In the genomic region with DNA sequence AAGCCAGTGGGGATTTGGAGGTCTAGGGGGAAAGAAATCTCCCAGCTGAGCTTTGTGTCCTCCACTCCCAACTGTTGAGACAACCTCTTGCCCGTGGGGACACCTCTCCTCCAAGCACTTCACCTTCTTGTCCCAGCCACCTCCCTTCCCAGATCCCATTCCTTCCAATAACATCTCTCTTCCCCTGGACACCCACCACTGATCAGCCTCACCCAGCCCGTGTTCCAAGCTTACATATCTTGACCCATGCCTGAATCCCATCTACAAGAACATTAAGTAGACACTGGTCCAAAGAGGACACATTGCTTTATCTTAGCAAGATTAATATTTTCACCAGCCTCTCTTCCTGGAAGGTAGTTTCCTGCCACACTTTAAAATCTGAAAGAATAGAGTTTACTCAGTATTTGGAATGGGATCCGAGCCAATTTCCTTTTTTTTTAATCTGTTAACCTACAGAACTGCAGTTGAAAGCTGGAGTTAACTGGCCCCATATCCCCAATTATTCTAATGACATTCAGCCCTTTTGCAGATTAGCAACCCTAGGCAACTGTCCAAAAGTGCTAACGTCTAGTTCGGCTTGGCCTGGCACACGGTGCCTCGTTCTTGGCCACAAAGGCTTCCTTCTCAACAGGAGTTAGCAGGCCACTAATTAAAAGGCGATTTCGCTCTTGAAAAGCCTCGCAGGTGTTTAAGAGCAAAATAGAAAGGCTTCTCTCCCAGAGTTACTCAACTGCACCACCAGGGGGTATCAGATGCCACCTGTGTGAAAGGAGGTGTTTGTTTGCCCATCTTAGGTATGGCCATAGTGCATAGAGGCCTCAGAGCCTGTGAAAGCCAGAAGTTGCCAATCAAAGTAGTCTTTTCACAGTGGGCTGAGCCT, we compare ENCODE assay signal across 1 mouse cellular context.
A peak's percentile ranks its signal among the peaks of the same experiment; 100 is the strongest.
TF ChIP-seq lines count a peak whose summit lies in the region.

No protein-coding gene starts in this region.

TF ChIP-seq in CH12.LX, 34 proteins besides CTCF, POLR2A, EP300 and RAD21 (continued from another document):
- no peak for TF ChIP-seq ZKSCAN1 (IDR thresholded peaks at IDR 0.05; ENCODE audit: borderline replicate concordance, low read depth, low read length)
- TF ChIP-seq UBTF (IDR thresholded peaks at IDR 0.05; ENCODE audit: low read depth, low read length) = no peak
- TF ChIP-seq NELFE (IDR thresholded peaks at IDR 0.05; ENCODE audit: low read depth, low read length) = peak; percentile 44; the same call in 1 of the 2 replicates
- no peak for TF ChIP-seq HCFC1 (IDR thresholded peaks at IDR 0.05; ENCODE audit: low read depth, low read length)
- no peak for TF ChIP-seq IRF4 (IDR thresholded peaks at IDR 0.05; ENCODE audit: low read depth, low read length)
- TF ChIP-seq MAFK (IDR thresholded peaks at IDR 0.05; ENCODE audit: insufficient replicate concordance, low read length) = no peak
- no peak for TF ChIP-seq MXI1 (IDR thresholded peaks at IDR 0.05; ENCODE audit: low read depth, low read length)
- no peak for TF ChIP-seq USF1 (IDR thresholded peaks at IDR 0.05; ENCODE audit: low read depth, low read length)
- TF ChIP-seq ZNF384 (IDR thresholded peaks at IDR 0.05; ENCODE audit: low read depth, low read length) = no peak
- no peak for TF ChIP-seq CHD2 (IDR thresholded peaks at IDR 0.05; ENCODE audit: low read length)
- no peak for TF ChIP-seq E2F4 (IDR thresholded peaks at IDR 0.05; ENCODE audit: insufficient replicate concordance, low read depth, low read length)
